Mouse (Mus musculus) neural tube, postnatal 0 days (tissue): ENCODE data around the gene Gm49416. TPM values are rescaled to one million over a fixed set of nuclear protein-coding genes. Genes with fewer than 3 reads are reported as not detected.

Experiments used
- microRNA-seq: library from miRNA; unstranded; fragments of <30 nt; microRNA quantifications from one replicate; pipeline ENCODE4, GENCODE M21; 2016
- polyA plus RNA-seq: library from polyadenylated mRNA; unstranded; fragments of >200 nt; fragmentation: Nextera tagmentation; extraction: Ambion mirVana; gene quantifications from 2 replicates; pipeline ENCODE4 v1.2.1, GENCODE M21; 2015

The Gm49416 gene
- 0.21 TPM in 1 of 2 replicates, not detected in the other for polyA plus RNA-seq

GRCm38 (mm10) chr19:8888511-8889385 is at the start of gene Gm49416, which contains the start of gene 1810009A15Rik:
Gene Gm49416 (plus strand): TSS chr19:8888926.
Gene 1810009A15Rik (plus strand): TSS chr19:8888853.

DNA sequence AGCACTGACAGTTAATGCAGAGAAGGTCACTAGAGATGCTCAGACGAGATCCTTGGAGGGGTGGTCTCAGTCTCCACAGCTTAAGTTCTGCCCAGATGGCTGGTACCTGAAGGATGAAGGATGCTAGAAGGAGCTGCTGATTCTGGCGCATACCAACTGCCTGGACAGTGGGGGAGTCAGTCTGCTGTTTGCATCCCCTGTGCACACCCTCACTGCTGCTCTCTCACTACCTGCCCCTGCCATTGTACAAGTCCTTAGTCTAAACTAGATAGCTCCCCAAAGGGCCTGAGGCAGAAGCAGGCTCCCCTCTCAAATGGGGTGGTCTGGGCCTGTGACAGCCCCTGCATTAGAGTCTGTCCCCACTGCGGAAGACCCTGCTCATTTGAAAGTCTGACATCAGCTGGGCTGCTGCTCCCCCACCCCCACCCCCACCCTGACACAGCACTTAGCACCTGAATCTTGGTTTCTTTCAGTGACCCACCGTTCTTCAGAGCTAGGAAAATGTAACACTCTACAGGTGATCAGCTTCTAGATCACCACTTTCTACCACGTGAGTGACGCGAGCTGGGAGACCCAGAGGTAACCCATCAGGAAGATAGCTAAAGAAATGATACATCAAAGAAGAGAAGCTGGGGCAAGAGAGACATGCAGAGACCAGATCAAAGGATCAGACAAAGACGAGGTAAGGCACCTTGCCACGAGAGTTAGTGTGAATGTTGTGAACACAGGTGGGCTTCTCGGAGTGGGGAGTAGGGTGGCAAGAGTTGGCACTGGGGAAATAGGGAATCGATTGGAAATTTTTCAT is 49.4 kb upstream of the Gm49416 start, which contains the start of gene Gng3:
TSS of gene Gng3 (minus strand) at position 92 of the 805 bp plus-strand sequence.

DNA sequence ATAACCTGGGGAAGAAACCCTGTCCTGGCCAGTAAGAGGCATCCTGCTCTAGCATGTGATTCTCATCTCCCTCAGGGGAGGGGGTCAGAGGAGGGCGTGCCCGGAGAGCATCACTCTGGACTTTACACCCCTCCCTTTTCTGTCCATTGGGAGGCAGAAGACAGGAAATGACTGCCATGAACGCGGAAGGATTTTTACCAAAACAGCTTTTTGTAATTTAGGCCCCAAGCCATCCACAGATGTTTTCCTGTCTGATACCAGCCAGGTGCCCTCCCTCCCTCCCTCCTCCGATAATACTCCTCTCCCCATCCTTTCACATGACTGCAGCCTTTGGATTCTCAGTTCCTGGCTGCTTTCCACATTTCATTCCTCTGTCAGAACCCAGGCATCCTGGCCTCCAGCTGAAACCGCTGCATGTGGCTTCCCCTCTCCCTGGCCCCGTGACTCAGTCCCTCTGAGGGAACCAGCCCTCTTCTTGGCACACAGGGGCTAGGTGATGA is 38.3 kb upstream of the Gm49416 start, which contains the start of gene Lrrn4cl:
TSS of gene Lrrn4cl (plus strand) at position 367 of the 500 bp plus-strand sequence.

GRCm38 (mm10) chr19:8871267-8872186 is 17.2 kb upstream of the Gm49416 start, which contains the start of gene Ubxn1:
Gene Ubxn1 (plus strand): TSS chr19:8871496.

DNA sequence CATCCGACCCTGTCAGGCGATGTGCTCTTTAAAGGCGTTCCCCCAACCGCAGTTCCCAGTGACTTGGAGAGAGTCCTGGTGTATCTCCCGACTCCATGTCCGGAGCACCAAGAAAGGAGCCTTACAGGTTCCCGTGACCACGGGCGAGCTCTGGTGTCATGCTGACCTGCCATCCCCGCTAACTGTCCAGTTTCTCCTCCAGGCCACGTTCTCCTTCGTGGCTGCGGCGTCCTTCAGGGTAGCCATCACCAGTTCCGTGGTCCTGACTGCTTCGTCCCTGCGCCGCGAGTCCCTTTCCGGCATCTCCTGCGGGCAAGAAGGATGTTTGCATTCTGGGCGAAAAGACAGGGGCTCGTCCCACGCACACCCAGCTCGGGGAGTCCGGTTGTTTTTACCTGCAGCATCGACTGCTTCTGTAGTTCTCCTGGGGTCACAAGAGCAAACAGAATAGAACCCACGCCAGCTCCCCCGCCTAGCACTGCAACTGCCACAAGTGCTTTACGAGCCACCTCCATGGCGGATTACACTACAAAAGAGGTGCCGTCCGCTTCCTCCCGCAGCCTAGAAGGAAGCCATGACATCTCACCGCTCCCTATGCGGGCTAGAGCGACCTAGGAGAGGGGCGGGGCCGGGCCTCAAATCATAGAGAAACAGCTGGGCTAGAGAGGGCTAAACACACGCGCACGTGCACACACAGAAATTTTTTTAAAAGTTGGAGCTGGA is 8.3 kb upstream of the Gm49416 start, which contains the start of gene Uqcc3:
TSS of gene Uqcc3 (minus strand) at position 613 of the 723 bp plus-strand sequence.

DNA sequence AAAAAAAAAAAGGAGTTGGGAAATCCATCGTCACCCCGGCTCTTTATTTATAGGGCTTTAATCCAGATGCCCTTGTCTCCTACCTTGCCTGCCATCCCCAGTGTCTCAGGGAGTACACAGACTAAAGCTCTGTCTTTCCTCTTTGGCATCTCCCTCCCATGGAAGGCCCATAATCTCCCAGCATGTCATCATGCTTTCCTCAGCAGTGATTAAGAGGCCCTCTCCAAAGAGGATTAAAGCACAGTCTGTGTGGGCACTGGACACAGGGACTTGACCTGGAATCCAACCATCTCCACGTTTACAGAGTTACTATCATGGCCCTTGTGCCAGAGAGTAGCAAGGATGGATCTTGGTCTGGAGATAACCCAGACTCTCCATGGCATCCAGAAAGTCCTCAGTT is 5.1 kb upstream of the Gm49416 start, which contains the start of the genes Lbhd1 and Gm49403:
TSS of gene Lbhd1 (plus strand) at position 117 of the 400 bp plus-strand sequence.
TSS of gene Gm49403 (plus strand) at position 315 of the 400 bp plus-strand sequence.

DNA sequence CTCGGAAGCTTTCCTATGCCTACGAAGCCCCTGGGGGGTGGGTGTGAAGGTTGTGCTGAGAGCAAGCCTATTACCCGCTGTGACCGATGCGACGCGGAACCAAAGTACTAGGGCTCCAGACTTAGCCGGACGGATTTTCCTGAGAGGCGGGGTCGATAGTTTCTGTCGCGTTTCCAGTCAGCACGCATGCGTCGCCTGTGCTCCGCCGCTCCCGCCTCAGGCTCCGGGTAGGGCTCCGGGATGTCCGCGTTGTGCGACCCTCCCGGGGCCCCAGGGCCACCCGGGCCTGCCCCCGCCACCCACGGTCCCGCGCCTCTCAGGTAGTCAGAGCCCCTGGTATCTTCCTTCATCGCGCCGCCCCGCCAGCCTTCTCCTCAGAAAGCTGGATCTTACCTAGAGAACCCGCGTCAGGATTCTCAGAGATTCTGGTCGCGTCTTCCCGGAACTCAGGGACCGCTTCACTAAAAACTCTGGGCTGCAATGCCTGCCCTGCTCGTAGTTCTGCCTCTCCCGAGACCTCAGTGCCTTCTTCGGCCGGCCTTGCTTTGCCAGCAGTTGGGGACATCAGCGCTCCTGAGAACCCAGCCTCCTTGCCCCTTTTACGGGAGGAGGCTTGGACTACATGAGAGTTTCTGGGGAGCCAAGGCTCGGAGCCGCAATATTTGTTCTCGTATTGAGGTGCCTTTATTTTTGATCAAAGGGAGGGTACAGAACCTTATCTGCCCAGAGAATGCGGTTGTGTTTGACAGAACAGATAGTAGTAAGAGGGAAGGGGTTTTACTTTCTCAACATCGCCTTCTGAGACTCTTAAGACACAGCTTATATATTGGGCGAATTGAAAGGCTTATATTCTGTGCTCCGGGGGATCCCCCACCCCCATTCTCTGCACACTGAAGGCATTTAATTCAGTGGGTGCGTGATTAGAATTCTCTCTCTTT is 4.4 kb downstream of the Gm49416 start, which contains the start of gene Ints5:
TSS of gene Ints5 (plus strand) at position 177 of the 938 bp plus-strand sequence.

GRCm38 (mm10) chr19:8897865-8898495 is 9.3 kb downstream of the Gm49416 start, which contains the start of gene Ganab:
Gene Ganab (plus strand): TSS chr19:8898071.

DNA sequence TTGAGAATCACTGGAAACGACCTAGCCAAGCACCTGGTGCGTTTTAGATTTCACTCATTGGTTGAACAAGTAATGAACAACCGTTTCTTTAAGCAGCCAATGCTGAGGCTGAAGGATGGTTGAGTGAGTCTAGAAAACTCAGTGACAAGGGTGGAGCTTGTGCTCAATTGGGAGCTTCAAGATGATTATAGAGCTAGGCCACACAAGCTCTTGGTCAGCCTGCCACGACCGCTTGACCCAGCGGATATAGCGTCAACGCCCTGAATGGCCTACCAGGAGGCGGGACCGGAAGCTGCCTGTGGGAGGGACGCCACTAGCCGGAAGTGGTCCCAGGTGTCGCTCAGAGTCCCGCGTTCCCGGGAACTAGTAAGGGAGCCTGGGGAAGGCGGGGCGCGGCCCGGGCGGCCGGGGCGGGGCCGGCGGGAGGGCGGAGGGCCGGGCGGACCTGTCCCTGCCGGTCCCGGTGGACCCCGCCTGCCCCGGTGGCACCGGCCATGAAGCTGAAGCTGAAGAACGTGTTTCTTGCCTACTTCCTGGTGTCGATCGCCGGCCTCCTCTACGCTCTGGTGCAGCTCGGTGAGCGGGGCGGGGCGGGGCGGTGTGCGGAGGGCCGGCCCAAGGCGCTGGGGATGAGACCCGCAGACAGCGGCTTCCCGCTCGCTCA is 31.5 kb downstream of the Gm49416 start, which contains the start of gene B3gat3:
TSS of gene B3gat3 (plus strand) at position 302 of the 664 bp plus-strand sequence.

DNA sequence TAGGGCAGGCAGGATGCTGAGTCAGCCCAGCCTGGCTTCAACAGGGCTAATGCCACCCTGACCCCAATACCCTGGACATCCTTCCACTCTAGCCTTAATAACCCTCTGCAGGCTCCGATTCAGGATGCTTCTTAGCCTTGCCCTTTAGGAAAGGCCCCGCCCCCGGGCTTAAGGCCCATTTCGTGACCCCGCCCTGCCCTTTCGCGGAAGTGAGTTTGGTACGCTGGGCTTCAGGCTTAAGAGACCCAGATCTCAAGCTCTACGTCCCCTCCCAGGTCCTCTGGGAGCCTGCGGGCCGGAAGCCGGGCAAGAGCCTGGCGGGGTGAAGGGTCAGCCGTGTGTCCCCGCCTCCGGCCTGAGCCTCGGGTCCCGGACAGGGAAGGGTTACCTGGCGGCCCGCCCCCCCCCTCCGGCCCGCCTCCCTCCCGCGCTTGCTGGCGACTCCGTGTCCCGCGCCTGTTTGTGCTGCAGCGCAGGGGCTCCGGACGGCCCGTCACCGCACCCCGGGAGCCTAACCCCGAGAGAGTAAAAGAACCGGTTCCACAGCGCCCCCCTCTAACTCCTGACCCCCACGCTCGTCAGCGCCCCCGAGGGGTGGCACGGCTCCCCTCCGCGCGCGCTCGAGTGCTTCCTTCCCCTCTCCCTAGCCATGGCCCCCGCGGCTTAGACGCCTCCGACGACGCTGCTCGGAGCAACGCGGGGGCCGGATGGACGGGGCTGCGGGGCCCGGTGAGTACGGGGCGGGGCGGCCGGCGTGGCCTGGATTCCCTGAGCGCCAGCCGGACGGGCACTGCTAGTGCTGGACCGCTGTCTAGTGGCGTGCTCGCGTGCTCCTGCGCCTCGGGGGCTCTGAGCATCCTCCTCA is 40.7 kb downstream of the Gm49416 start, which contains the start of the genes Rom1 and Eml3:
TSS of gene Rom1 (minus strand) at position 133 of the 865 bp plus-strand sequence.
TSS of gene Eml3 (plus strand) at position 329 of the 865 bp plus-strand sequence.

DNA sequence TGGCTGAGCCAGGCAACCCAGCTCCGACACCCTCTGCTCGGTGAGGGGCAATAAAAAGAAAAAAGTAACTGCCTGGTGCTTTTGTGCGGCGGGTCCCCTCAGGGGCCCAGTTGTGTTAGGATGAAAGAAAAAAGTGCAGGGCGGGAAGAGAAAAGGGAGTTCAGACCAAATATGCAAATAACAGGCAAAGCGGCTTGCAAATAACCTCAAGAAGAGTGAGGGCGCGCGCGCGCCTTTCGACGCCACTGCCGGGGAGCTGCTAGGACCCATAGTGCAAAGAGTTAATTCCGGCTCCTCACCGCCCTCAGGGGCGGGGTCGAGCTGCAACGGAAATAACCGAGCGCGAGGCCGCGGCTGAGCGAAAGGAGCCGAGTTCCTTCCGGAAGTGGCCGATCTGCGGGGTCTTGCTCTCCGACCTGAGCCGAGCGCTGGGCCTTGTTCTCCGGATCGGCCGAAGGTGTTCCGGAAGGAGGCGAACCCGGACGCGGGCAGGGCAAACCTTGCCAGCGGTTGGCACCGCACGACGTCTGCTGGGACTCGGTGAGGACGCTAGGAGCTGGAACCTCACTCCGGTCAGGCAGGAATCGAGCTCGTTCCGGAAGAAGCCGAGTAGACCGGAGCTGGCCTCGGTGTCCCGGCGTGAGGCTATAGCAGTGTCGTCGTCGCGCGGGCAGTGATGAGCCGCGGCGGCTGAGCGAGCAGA is 52.9 kb downstream of the Gm49416 start, which contains the start of gene Mta2:
TSS of gene Mta2 (plus strand) at position 361 of the 703 bp plus-strand sequence.

Small RNA genes lying within 50 kb of the gene (microRNA-seq; reads per million reads assigned to microRNA genes)
- not detected for gene Mir5136

Other genes starting within 250 kb of the Gm49416 start
- 0.71 and 0.81 TPM in 2 replicates for gene Chrm1, start 225.1 kb upstream of the Gm49416 start, polyA plus RNA-seq
- gene Slc3a2, start 165.6 kb upstream of the Gm49416 start, polyA plus RNA-seq: 178 and 184 TPM in 2 replicates
- gene Wdr74, start 153.1 kb upstream of the Gm49416 start, polyA plus RNA-seq: 76.3 and 80.4 TPM in 2 replicates
- gene 1700092M07Rik, start 148.2 kb upstream of the Gm49416 start, polyA plus RNA-seq: 0.85 and 2.0 TPM in 2 replicates
- 86.2 and 95.5 TPM in 2 replicates for gene Stx5a, start 147.5 kb upstream of the Gm49416 start, polyA plus RNA-seq
- gene Nxf1, start 131.9 kb upstream of the Gm49416 start, polyA plus RNA-seq: 63.2 and 80.5 TPM in 2 replicates
- gene Tmem223, start 117.9 kb upstream of the Gm49416 start, polyA plus RNA-seq: 257 and 285 TPM in 2 replicates
- gene Tmem179b, start 114.5 kb upstream of the Gm49416 start, polyA plus RNA-seq: 31.8 and 35.1 TPM in 2 replicates
- gene Taf6l, start 102.5 kb upstream of the Gm49416 start, polyA plus RNA-seq: 23.3 and 25.3 TPM in 2 replicates
- 167 and 188 TPM in 2 replicates for gene Polr2g, start 90.3 kb upstream of the Gm49416 start, polyA plus RNA-seq
- 5.0 and 5.5 TPM in 2 replicates for gene Zbtb3, start 86.4 kb upstream of the Gm49416 start, polyA plus RNA-seq
- gene Ttc9c, start 69.6 kb upstream of the Gm49416 start, polyA plus RNA-seq: 45.1 and 45.3 TPM in 2 replicates
- 6.9 and 7.5 TPM in 2 replicates for gene Hnrnpul2, start 68.9 kb upstream of the Gm49416 start, polyA plus RNA-seq
- gene AC129217.1, start 59.2 kb upstream of the Gm49416 start, polyA plus RNA-seq: not detected in 2 replicates
- gene Bscl2, start 51.5 kb upstream of the Gm49416 start, polyA plus RNA-seq: 124 and 129 TPM in 2 replicates
- gene Gng3, start 49.7 kb upstream of the Gm49416 start, polyA plus RNA-seq: 623 and 651 TPM in 2 replicates
- gene Lrrn4cl, start 38.2 kb upstream of the Gm49416 start, polyA plus RNA-seq: 1.4 and 2.2 TPM in 2 replicates
- gene Ubxn1, start 17.4 kb upstream of the Gm49416 start, polyA plus RNA-seq: 150 and 155 TPM in 2 replicates
- 70.9 and 75.2 TPM in 2 replicates for gene Uqcc3, start 8.0 kb upstream of the Gm49416 start, polyA plus RNA-seq
- gene Lbhd1, start 5.2 kb upstream of the Gm49416 start, polyA plus RNA-seq: 19.7 and 26.1 TPM in 2 replicates
- gene Gm49403, start 5.0 kb upstream of the Gm49416 start, polyA plus RNA-seq: not detected in 2 replicates
- gene 1810009A15Rik, start 73 bp upstream of the Gm49416 start, polyA plus RNA-seq: 43.2 and 44.0 TPM in 2 replicates
- gene Ints5, start 4.1 kb downstream of the Gm49416 start, polyA plus RNA-seq: 21.7 and 23.3 TPM in 2 replicates
- 47.1 and 53.9 TPM in 2 replicates for gene Ganab, start 9.1 kb downstream of the Gm49416 start, polyA plus RNA-seq
- gene B3gat3, start 31.4 kb downstream of the Gm49416 start, polyA plus RNA-seq: 83.2 and 86.3 TPM in 2 replicates
- gene Rom1, start 40.4 kb downstream of the Gm49416 start, polyA plus RNA-seq: 5.2 and 5.4 TPM in 2 replicates
- 14.3 and 15.3 TPM in 2 replicates for gene Eml3, start 40.6 kb downstream of the Gm49416 start, polyA plus RNA-seq
- gene Mta2, start 52.9 kb downstream of the Gm49416 start, polyA plus RNA-seq: 58.6 and 60.1 TPM in 2 replicates
- gene Tut1, start 64.9 kb downstream of the Gm49416 start, polyA plus RNA-seq: 15.0 and 18.8 TPM in 2 replicates
- gene Eef1g, start 78.1 kb downstream of the Gm49416 start, polyA plus RNA-seq: 250 and 257 TPM in 2 replicates
- 9.2 and 15.0 TPM in 2 replicates for gene Ahnak, start 100.4 kb downstream of the Gm49416 start, polyA plus RNA-seq
- gene Scgb1a1, start 199.0 kb downstream of the Gm49416 start, polyA plus RNA-seq: not detected in 2 replicates
- gene Asrgl1, start 246.7 kb downstream of the Gm49416 start, polyA plus RNA-seq: 52.7 and 53.1 TPM in 2 replicates